Mouse (Mus musculus) small intestine, adult 2 months (tissue): ENCODE results near the gene Smad1. TPM values are rescaled to one million over a fixed set of nuclear protein-coding genes. Genes with fewer than 3 reads are reported as not detected.
"Not testable (repeated sequence)": the region's sequence is repeated elsewhere in the genome, so short reads cannot be mapped to it uniquely, and the experiment has no call there.

Source experiments
- H3K27ac ChIP-seq: fragments of 200-500 bp; 2 replicates; pipeline ENCODE4 v1.5.1; 2012; ENCODE audit warnings: low read depth, low read length, control low read depth, inconsistent platforms; ENCODE audit not compliant: insufficient read depth
- H3K27me3 ChIP-seq: fragments of 200-500 bp; 2 replicates; pipeline ENCODE4 v1.6.1; 2012; ENCODE audit warnings: mild to moderate bottlenecking, moderate library complexity, low read length, inconsistent platforms; ENCODE audit not compliant: control insufficient read depth, insufficient read depth
- H3K36me3 ChIP-seq: fragments of 200-500 bp; 2 replicates; pipeline ENCODE4 v1.6.1; 2012; ENCODE audit warnings: mild to moderate bottlenecking, low read length, control low read depth, inconsistent platforms; ENCODE audit not compliant: control insufficient read depth, insufficient read depth
- H3K4me1 ChIP-seq: fragments of 200-500 bp; 2 replicates; pipeline ENCODE4 v1.6.1; 2012; ENCODE audit warnings: low read length, inconsistent platforms, mixed read lengths; ENCODE audit not compliant: control insufficient read depth, insufficient read depth, insufficient read length
- H3K4me3 ChIP-seq: fragments of 200-500 bp; 2 replicates; pipeline ENCODE4 v1.5.1; 2012; ENCODE audit warnings: low read depth, mild to moderate bottlenecking, control low read depth, inconsistent platforms, low read length, moderate library complexity
- CTCF ChIP-seq: fragments of 200-500 bp; IDR thresholded peaks from 2 replicates; pipeline ENCODE4 v1.5.1; 2012; ENCODE audit warnings: low read depth, mild to moderate bottlenecking, control low read depth, inconsistent platforms, low read length, moderate library complexity, mixed read lengths; ENCODE audit not compliant: insufficient replicate concordance, insufficient read length; ENCODE audit errors: extremely low read depth
- POLR2A ChIP-seq: fragments of 200-500 bp; IDR thresholded peaks from 2 replicates; pipeline ENCODE4 v1.6.1; 2012; ENCODE audit warnings: low read depth, mild to moderate bottlenecking, control low read depth, inconsistent platforms, low read length, moderate library complexity
- WGBS: fragments of 180-500 bp; shearing (Covaris S2); methylation state at CpG from one replicate; pipeline ENCODE4 v1.1.7; 2018; 5-methylcytosine and 5-hydroxymethylcytosine counted together
- polyA plus RNA-seq: library from polyadenylated mRNA; depleted of rRNA; stranded (reverse); fragments of >200 nt; gene quantifications from 2 replicates; pipeline ENCODE4 v1.2.3, GENCODE M21; 2012; rRNA removed

Gene Smad1
- 27.3 and 54.1 TPM in 2 replicates for polyA plus RNA-seq

DNA sequence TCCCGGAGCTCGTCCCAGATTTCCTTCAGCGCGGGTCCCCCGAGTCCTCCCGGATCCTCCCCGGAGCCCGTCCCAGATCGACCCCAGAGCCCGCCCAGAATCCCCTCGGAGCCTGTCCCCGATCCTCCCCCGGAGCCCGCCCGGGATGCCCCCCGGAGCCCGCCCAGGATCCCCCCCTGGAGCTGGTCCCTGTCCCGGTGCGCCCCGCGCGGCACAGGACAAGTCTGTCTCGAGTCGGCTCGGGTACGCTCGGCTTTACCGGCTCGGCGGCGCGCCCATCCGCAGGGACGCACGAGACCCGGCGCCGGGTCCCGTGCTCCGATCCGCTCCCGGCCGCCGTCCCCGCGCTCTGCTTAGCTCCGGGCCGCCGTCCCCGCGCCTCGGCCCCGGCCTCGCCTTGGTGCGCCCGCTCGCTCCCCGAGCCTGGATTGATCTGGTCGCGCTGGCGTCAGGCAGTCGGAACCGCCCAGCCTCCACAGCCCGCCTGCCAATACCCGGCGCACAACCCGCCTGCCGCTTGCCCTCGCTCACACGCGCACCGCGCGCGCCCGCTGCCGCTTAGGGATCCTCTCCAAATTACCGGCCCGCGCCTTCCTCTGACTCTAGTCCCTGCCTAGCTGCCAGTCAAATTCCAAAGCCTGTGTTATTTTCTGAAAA, at the start of gene Smad1:
Gene Smad1, minus strand, starts transcription at position 525 of the 657 bp plus-strand sequence.
- WGBS: 1% methylated on average over 80 of the region's 80 CpGs
- TF ChIP-seq CTCF (no peak), POLR2A (peak; percentile 75)
- no peaks in the 10 kb centered on the region for H3K36me3 ChIP-seq
- H3K4me3 ChIP-seq: peak within 1 kb of the TSS; percentile 91
- no peaks in the 10 kb centered on the region for H3K27me3 ChIP-seq
- peaks cover 7% of the 10 kb centered on the region; the same call in 1 of the 2 replicates for H3K4me1 ChIP-seq
- peak within 1 kb of the TSS; percentile 87 for H3K27ac ChIP-seq

DNA sequence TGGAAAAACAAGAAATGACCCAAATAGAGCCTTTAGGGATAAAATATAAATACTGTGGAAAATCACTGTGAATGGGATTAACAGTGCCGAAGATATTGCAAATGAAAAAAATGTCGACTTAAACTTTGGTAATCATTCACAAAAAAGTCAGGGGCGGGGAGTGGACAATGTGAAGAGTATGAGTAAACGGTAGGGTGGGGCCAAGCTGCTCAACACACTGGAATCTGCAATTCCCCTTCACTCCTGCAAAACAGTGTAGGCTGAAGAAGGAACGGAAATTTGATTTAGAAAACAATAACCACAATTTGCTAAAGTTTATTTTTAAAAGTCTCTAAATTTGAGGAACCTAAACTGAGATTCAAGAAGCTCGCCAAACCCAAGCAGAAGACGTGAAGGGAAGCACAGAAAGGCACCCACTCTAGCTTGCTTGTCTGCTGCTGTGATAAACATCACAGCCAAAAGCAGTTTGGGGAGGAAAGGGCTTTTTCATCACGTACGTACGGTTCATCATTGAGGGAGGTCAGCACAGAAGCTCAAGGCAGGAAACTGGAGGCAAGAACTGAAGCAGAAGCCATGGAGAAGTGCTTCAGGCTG, 48.0 kb upstream of the Smad1 start:
- H3K4me1 ChIP-seq: no peaks in the 10 kb centered on the region
- no peak for TF ChIP-seq POLR2A
- TF ChIP-seq CTCF: no peak
- H3K4me3 ChIP-seq: no peak overlapping the region
- H3K36me3 ChIP-seq: no peaks in the 10 kb centered on the region
- H3K27ac ChIP-seq: no peak overlapping the region
- no peaks in the 10 kb centered on the region for H3K27me3 ChIP-seq
- 45% methylated on average over 10 of the region's 10 CpGs for WGBS

DNA sequence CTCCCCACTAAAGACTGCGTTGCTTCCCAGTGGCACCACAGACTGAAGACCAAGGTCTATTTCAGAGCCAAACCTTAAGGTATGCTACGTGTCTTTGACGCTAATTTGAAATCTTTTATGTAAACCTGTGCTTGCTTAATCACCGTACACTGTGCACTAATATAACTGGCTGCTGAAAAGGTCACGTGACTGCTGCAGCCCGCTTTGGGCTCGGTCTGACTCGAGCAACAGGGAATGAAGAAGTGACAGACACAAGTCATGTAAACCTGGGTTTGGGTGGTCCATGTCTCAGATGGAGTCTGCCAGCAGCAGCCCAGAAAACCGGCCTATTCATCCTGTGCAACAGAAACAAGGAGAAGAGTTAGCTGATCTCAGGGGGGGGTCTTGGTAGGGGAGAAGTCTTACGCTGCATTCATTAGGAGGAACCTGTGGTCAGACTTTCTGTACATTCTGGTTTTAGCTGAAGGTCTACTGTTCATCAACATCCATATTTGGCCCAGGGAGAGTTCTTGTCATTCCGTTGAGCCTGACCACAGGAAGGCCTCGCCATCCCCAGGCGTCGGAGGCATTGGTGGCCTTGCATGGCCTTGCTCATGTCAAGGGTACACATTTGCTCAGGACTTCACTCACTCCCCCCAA, 44.3 kb upstream of the Smad1 start:
- no peaks in the 10 kb centered on the region for H3K36me3 ChIP-seq
- H3K4me3 ChIP-seq: no peak overlapping the region
- no peaks in the 10 kb centered on the region for H3K27me3 ChIP-seq
- no peak overlapping the region for H3K27ac ChIP-seq
- H3K4me1 ChIP-seq: no peaks in the 10 kb centered on the region
- no peak for TF ChIP-seq POLR2A
- no peak for TF ChIP-seq CTCF
- WGBS: 78% methylated on average over 14 of the region's 14 CpGs

DNA sequence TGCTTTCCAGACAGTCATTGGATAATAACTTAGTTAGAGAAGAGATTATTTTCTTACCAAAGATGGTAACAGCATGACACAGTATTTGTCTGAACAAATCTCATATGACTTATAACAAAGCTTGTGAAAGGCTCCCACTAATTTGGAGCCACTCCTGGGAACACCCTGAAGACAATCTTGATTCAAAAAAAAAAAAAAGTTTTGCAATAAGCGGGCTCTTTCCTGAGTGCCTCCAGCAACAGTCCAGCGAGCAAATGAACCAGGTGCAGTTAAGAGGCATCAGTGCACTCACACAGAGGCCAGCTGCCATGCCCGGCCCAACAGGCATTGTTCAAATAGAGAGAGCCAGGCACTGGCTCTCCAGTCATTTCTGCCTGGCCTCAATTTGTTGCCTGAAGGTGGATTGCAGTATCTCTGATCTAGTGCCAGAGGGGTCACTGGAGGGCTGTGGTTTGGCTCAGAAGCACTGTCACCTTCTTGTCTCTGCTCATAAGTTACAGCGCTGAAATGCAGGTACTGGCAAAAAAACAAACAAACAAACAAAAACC, 34.7 kb upstream of the Smad1 start:
- TF ChIP-seq POLR2A: no peak
- TF ChIP-seq CTCF: no peak
- H3K27me3 ChIP-seq: no peaks in the 10 kb centered on the region
- no peak overlapping the region for H3K4me3 ChIP-seq
- WGBS: 28% methylated on average over 4 of the region's 4 CpGs
- no peak overlapping the region for H3K27ac ChIP-seq
- no peaks in the 10 kb centered on the region for H3K36me3 ChIP-seq
- peaks cover 2% of the 10 kb centered on the region; the same call in 1 of the 2 replicates for H3K4me1 ChIP-seq

DNA sequence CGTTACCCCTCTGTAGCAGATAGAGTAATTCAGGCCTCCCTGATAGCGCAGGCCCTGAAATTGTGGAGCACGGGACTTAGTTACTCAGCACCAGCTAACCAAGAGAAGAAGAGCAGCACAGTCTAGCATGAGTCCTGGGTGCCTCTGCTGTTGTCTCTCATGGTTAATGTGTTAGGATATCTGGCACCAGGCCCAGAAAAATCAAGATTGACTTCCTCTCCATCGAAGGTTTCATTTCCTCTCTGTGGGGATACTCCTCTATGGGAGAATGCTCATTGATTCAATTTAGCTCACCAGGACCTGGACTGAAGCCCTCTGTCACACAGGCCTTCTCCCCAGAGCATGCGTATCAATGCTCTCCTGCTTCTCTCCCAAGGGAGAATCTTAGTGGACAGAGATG, 15.6 kb upstream of the Smad1 start:
- Histone ChIP-seq H3K4me1 (peaks cover 7% of the 10 kb centered on the region; the same call in 1 of the 2 replicates), H3K27ac (no peak overlapping the region)

DNA sequence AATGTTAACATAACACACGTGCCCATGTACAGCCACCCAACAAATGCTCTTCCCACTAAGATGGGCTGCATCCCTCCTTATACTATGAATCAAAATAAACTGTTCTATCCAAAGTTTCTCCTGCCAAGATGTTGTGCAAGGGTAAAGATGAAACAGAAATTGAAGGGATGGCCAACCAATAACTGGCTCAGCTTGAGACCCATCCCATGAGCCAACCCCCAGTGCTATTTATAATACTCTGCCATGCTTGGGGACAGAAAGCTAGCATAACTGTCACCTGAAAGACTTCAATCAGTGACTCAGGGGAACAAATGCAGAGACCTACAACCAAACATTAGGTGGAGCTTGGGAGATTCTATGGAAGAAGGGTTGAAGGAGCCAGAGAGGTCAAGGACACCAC, 11.2 kb upstream of the Smad1 start:
- Histone ChIP-seq H3K27ac (no peak overlapping the region), H3K4me3 (no peak overlapping the region), H3K27me3 (no peaks in the 10 kb centered on the region), H3K36me3 (no peaks in the 10 kb centered on the region), H3K4me1 (peaks cover 7% of the 10 kb centered on the region; the same call in 1 of the 2 replicates)
- TF ChIP-seq POLR2A (no peak), CTCF (no peak)
- 71% methylated on average over 1 of the region's 1 CpGs for WGBS

More for the DNA sequence above, 15.6 kb upstream of the Smad1 start:
- Histone ChIP-seq H3K36me3 (no peaks in the 10 kb centered on the region), H3K27me3 (no peaks in the 10 kb centered on the region), H3K4me3 (no peak overlapping the region)
- WGBS: 34% methylated on average over 5 of the region's 5 CpGs
- no peak for TF ChIP-seq POLR2A
- no peak for TF ChIP-seq CTCF

DNA sequence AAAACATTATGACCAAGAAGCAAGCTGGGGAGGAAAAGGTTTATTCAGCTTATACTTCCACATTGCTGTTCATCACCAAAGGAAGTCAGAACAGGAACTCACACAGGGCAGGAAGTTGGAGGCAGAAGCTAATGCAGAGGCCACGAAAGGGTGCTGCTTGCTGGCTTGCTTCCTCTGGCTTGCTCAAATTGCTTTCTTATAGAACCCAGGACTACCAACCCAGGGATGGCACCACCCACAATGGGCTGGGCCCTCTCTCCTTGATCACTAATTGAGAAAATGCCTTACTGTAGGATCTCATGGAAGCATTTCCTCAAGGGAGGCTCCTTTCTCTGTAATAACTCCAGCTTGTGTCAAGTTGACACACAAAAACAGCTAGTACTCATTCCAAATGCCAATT, 8.0 kb upstream of the Smad1 start:
- H3K27me3 ChIP-seq, H3K36me3 ChIP-seq, H3K27ac ChIP-seq, H3K4me3 ChIP-seq, H3K4me1 ChIP-seq: not testable (repeated sequence)
- 74% methylated on average over 1 of the region's 1 CpGs for WGBS
